Mouse (Mus musculus): ENCODE measurements around the gene Rad1. TPM values are rescaled to one million over a fixed set of nuclear protein-coding genes. Genes with fewer than 3 reads are reported as not detected.
"Not testable (repeated sequence)": the region's sequence is repeated elsewhere in the genome, so short reads cannot be mapped to it uniquely, and the experiment has no call there.

Rad1 gene
- total RNA-seq (2021) = 1 to 10 TPM; 7.7 to 10.0 TPM
- long read RNA-seq, experiment 1, partial matches to known transcripts = 1 of 13 reads
- long read RNA-seq, experiment 1, other reads (novel, unspliced or antisense) = 8 of 13 reads
- long read RNA-seq, experiment 2, partial matches to known transcripts = 3 of 11 reads
- long read RNA-seq, experiment 2, other reads (novel, unspliced or antisense) = 4 of 11 reads

- peak; percentile 96 to 98 for DNase-seq
Observed at GRCm38 (mm10) chr15:10485484-10486364, at the start of gene Rad1, which contains the start of gene Brix1. Gene Rad1, plus strand, starts transcription at chr15:10486018. Gene Brix1, minus strand, starts transcription at chr15:10485947.

- DNase-seq = no peak
Observed at GRCm38 (mm10) chr15:10436893-10437292, 48.9 kb upstream of the Rad1 start.

- DNase-seq = peak in 1 of 2 experiments; percentile 28
Observed at GRCm38 (mm10) chr15:10439963-10440362, 45.9 kb upstream of the Rad1 start.

- DNase-seq = no peak
Observed at GRCm38 (mm10) chr15:10441493-10441892, 44.3 kb upstream of the Rad1 start.

- peak in 1 of 2 experiments; percentile 3 for DNase-seq
Observed at GRCm38 (mm10) chr15:10442275-10442674, 43.5 kb upstream of the Rad1 start.

- no peak for DNase-seq
Observed at GRCm38 (mm10) chr15:10447102-10447501, 38.7 kb upstream of the Rad1 start.

- peak in 1 of 2 experiments; percentile 15 for DNase-seq
Observed at GRCm38 (mm10) chr15:10460986-10461385, 24.8 kb upstream of the Rad1 start.

GRCm38 (mm10) chr15:10463555-10463954 is 22.3 kb upstream of the Rad1 start:
- DNase-seq = no peak

GRCm38 (mm10) chr15:10464678-10465077 is 21.1 kb upstream of the Rad1 start:
- no peak for DNase-seq

GRCm38 (mm10) chr15:10468761-10469160 is 17.1 kb upstream of the Rad1 start:
- no peak for DNase-seq

GRCm38 (mm10) chr15:10469641-10470150 is 16.1 kb upstream of the Rad1 start:
- peak in 1 of 2 experiments; percentile 44 for DNase-seq

- DNase-seq = peak; percentile 89 to 94
Observed at GRCm38 (mm10) chr15:10470151-10470831, 15.5 kb upstream of the Rad1 start, which contains the start of gene Dnajc21. Gene Dnajc21, minus strand, starts transcription at chr15:10470516.

GRCm38 (mm10) chr15:10470941-10471340 is 14.9 kb upstream of the Rad1 start:
- DNase-seq = no peak

GRCm38 (mm10) chr15:10486365-10486839 is 584 bp downstream of the Rad1 start:
- DNase-seq = no peak

GRCm38 (mm10) chr15:10487246-10487645 is 1.4 kb downstream of the Rad1 start:
- DNase-seq = no peak

GRCm38 (mm10) chr15:10490101-10490500 is 4.3 kb downstream of the Rad1 start:
- no peak for DNase-seq

- DNase-seq = no peak
Observed at GRCm38 (mm10) chr15:10495944-10496343, 10.1 kb downstream of the Rad1 start.

GRCm38 (mm10) chr15:10496696-10497095 is 10.9 kb downstream of the Rad1 start:
- DNase-seq = not testable (repeated sequence)

GRCm38 (mm10) chr15:10499593-10499992 is 13.8 kb downstream of the Rad1 start:
- no peak for DNase-seq

GRCm38 (mm10) chr15:10500035-10500434 is 14.2 kb downstream of the Rad1 start:
- DNase-seq = no peak

- DNase-seq = peak in 1 of 2 experiments; percentile 48
Observed at GRCm38 (mm10) chr15:10500838-10501719, 15.3 kb downstream of the Rad1 start.

Data from heart, adult 18-20 months (tissue).